Mouse (Mus musculus): Measurements from ENCODE around the gene Hsp90ab1.

- no peak for TF ChIP-seq CTCF (IDR thresholded peaks at IDR 0.05)
- no peak for TF ChIP-seq POLR2A (IDR thresholded peaks at IDR 0.05; ENCODE audit: insufficient read depth, low read depth, low read length)
These were observed 25.8 kb upstream of the Hsp90ab1 start for GRCm38 (mm10) chr17:45598891-45599290.
